Mouse (Mus musculus) hindbrain, postnatal 0 days (tissue): ENCODE results near the gene Gabra5. TPM values are rescaled to one million over a fixed set of nuclear protein-coding genes. Genes with fewer than 3 reads are reported as not detected.

ENCODE experiments used
- ATAC-seq: fragments of 200-750 bp; cut with Nextera tagmentation; 2 replicates; pipeline ENCODE4 v1.8.0; 2017; ENCODE audit warnings: mild to moderate bottlenecking, moderate TSS enrichment, moderate library complexity
- DNase-seq: peaks from one replicate; pipeline ENCODE4 v3.0.0-alpha.2; 2015; ENCODE audit warnings: low spot score
- H3K27ac ChIP-seq: fragments of 300-500 bp; sonication (generic); 2 replicates; pipeline ENCODE4 v1.5.1; 2014; ENCODE audit warnings: mild to moderate bottlenecking
- H3K27me3 ChIP-seq: fragments of 300-500 bp; sonication (generic); 2 replicates; pipeline ENCODE4 v1.6.1; 2014; ENCODE audit warnings: low read length, mixed read lengths; ENCODE audit not compliant: insufficient read depth
- H3K36me3 ChIP-seq: fragments of 300-500 bp; sonication (generic); 2 replicates; pipeline ENCODE4 v1.6.1; 2014; ENCODE audit warnings: low read length, mixed read lengths; ENCODE audit not compliant: insufficient read depth
- H3K4me1 ChIP-seq: fragments of 300-500 bp; sonication (generic); 2 replicates; pipeline ENCODE4 v1.6.1; 2014; ENCODE audit warnings: antibody characterized with exemption, low read length, mixed read lengths; ENCODE audit not compliant: insufficient read depth
- H3K4me2 ChIP-seq: fragments of 300-500 bp; sonication (generic); 2 replicates; pipeline ENCODE4 v1.6.1; 2014; ENCODE audit warnings: low read depth, mild to moderate bottlenecking, low read length, moderate library complexity, mixed read lengths
- H3K4me3 ChIP-seq: fragments of 300-500 bp; sonication (generic); 2 replicates; pipeline ENCODE4 v1.5.1; 2014; ENCODE audit warnings: low read length
- H3K9ac ChIP-seq: fragments of 300-500 bp; sonication (generic); replicated peaks from 2 replicates; pipeline ENCODE4 v1.6.1; 2014; ENCODE audit warnings: mild to moderate bottlenecking, low read length, moderate library complexity, mixed read lengths
- H3K9me3 ChIP-seq: fragments of 300-500 bp; sonication (generic); 2 replicates; pipeline ENCODE4 v1.6.1; 2016; ENCODE audit warnings: low read length, mixed read lengths
- CTCF ChIP-seq: IDR thresholded peaks from 2 replicates; pipeline ENCODE4 v1.5.1; 2016; ENCODE audit warnings: antibody characterized with exemption, control low read depth, low read depth
- WGBS: fragments of 180-500 bp; shearing (Covaris S2); extraction: QIAGEN DNeasy Blood & Tissue Kit; methylation state at CpG from one replicate; pipeline ENCODE4 v1.1.7; 2014; 5-methylcytosine and 5-hydroxymethylcytosine counted together
- polyA plus RNA-seq: library from polyadenylated mRNA; unstranded; fragments of >200 nt; fragmentation: Nextera tagmentation; extraction: Ambion mirVana; gene quantifications from 2 replicates; pipeline ENCODE4 v1.2.1, GENCODE M21; 2015
- total RNA-seq: library from RNA; depleted of rRNA; stranded (reverse); fragments of >200 nt; gene quantifications from 2 replicates; pipeline ENCODE4 v1.2.3, GENCODE M21; 2014

Gabra5 gene
- total and polyA plus RNA-seq, 2 experiments from 2014 or later = 83.5 to 86.7 TPM

DNA sequence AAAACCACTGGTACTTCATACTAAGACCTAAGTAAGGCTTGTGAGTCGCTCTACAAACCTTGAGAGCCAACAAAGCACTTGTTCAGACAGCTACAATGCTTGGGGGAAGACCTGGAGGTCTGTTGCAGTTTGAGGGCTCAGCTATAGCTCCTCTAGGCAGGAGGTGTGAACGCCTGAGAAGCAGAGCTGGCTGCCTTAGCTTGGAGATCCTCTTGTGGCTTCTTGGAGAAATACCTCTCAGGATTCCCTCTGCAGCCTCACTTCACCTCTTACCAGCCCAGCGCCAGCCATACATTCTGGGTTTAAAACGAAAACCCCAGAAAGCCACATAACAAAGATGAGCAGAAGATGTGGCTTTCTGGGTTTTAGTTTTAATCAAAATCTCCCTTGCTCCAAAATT, 119.8 kb downstream of the Gabra5 start:
- TF ChIP-seq CTCF = peak; percentile 59
- H3K9ac ChIP-seq = no peak overlapping the region
- ATAC-seq (no peak), DNase-seq (peak; percentile 48)
- H3K4me3 ChIP-seq = no peak overlapping the region
- H3K4me2 ChIP-seq = no peak overlapping the region
- no peaks in the 10 kb centered on the region for H3K27me3 ChIP-seq
- H3K27ac ChIP-seq = no peak overlapping the region
- H3K36me3 ChIP-seq = no peaks in the 10 kb centered on the region
- no peaks in the 10 kb centered on the region for H3K9me3 ChIP-seq
- H3K4me1 ChIP-seq = no peaks in the 10 kb centered on the region
- WGBS = 48% methylated on average over 4 of the region's 4 CpGs

DNA sequence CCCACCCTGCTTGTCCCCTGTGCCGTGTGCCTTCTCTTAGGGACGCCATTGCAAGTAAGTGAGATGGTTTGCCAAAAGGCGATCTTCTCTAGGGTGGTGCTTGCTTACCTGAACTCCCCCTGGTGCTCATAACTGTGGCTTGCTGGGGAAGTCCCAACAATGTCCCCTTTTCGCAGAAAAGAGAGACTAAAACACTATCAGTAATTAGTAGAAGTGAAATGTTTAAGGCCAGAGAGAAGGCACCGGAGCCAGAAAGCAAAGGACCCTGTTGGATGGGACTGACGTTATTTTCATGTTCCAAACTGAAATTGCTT, 122.6 kb downstream of the Gabra5 start:
- peak; percentile 56 for TF ChIP-seq CTCF
- peak overlapping the region; percentile 77 for H3K4me3 ChIP-seq
- H3K4me1 ChIP-seq = no peaks in the 10 kb centered on the region
- WGBS = 16% methylated on average over 6 of the region's 6 CpGs
- ATAC-seq (no peak), DNase-seq (no peak)
- H3K9ac ChIP-seq = peak overlapping the region; percentile 79
- H3K36me3 ChIP-seq = no peaks in the 10 kb centered on the region
- H3K27me3 ChIP-seq = no peaks in the 10 kb centered on the region
- peak overlapping the region; percentile 85 for H3K4me2 ChIP-seq
- no peak overlapping the region for H3K27ac ChIP-seq
- H3K9me3 ChIP-seq = no peaks in the 10 kb centered on the region

DNA sequence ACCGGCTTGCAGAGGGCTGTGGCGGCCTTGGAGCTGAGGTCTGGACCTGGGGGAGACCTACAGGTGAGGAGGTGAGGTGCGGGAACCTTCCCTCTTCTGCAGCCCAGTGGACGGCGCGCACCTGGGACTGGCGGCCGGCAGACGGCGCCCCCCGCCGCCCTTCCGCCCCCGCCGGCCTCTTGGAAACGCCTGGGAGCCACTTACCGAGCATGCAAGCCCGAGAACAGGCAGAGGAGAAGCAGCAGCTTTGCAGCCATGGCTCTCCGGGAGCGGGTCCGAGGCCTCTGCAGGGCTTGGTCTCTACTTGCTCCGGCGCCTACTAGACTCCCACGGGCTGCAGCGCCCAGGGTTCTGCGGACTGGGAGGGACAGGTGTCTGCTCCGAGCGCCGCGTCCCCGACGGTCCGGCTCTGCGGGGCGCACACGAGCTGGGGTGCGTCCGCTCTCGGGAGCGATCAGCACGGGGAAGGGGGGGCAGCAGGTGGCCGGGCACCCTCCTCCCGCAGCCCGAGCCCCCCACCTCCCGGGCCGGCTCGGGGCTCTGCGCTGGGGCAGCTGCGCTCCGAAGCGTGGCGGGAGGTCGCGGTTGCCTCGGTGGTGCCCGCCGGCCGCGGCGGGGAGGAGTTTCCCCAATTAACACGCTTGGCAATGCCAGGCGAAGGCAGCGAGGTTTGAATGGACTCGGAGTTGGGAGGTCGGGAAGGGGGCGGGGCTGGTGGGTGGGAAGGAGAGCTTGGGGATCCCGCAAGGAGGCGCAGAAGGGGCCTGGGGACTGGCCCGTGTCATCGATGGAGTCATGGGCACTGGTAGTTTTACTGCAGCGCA, 123.1 kb downstream of the Gabra5 start, which contains the start of gene Gabrg3:
Gene Gabrg3 (minus strand): TSS at position 672 of the 824 bp plus-strand sequence.
- H3K9me3 ChIP-seq = no peaks in the 10 kb centered on the region
- peak within 1 kb of the TSS; percentile 77 for H3K4me3 ChIP-seq
- peak within 1 kb of the TSS; percentile 85 for H3K4me2 ChIP-seq
- peak within 1 kb of the TSS; percentile 74 for H3K27ac ChIP-seq
- 0 out of 2 replicates have a peak, but pooled peaks have one; percentile 4 for TF ChIP-seq CTCF
- peak within 1 kb of the TSS; percentile 79 for H3K9ac ChIP-seq
- DNase-seq (peak; percentile 80), ATAC-seq (peak; percentile 93)
- under 1% methylated on average over 65 of the region's 71 CpGs for WGBS
- H3K4me1 ChIP-seq = no peaks in the 10 kb centered on the region
- no peaks in the 10 kb centered on the region for H3K27me3 ChIP-seq
- H3K36me3 ChIP-seq = no peaks in the 10 kb centered on the region

DNA sequence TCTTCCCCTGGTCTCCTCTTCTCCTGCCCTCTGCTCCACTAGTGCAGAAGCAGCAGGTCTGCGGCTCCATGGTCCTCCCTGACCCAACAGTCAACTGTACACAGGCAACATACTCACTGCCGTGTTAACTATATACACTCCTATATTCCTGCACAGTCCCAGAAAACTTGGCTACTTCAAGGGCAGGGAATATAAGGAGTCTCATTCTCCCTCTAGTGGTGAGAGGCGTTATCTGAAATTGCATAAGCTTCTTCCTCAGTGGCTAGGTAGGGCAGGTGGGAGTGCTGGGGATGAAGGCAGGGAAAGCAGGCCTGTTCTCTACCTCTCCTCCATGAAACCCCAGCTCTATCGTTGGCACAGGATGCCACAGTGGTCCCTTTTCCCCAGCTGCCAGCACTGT, 125.7 kb downstream of the Gabra5 start:
- Histone ChIP-seq H3K27me3 (no peaks in the 10 kb centered on the region), H3K4me3 (no peak overlapping the region), H3K36me3 (no peaks in the 10 kb centered on the region), H3K27ac (no peak overlapping the region), H3K9ac (no peak overlapping the region), H3K9me3 (no peaks in the 10 kb centered on the region), H3K4me2 (peak overlapping the region; percentile 16; the same call in 1 of the 2 replicates), H3K4me1 (no peaks in the 10 kb centered on the region)
- WGBS = 27% methylated on average over 4 of the region's 4 CpGs
- peak; percentile 66 for ATAC-seq
- peak; percentile 91 for TF ChIP-seq CTCF
- DNase-seq = peak; percentile 90

DNA sequence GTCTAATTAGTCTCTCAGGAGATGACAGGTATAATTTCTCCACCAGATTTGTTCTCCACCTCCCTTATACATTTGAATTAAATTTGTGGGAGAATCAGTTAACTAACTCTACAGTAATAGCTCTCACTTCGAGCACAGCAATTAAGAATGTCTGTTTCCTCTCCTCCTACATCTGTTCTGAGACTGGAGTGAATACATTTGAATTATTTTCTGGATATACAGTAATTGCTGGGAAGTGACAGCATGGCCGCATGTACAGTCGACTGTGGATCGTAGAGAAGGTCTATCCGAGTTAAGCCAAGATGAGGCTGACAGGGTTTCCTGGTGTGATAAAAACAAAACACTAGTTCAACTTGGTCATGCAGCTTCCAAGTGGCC, 143.9 kb downstream of the Gabra5 start:
- DNase-seq (no peak), ATAC-seq (no peak)
- WGBS = 85% methylated on average over 5 of the region's 5 CpGs
- Histone ChIP-seq H3K27ac (no peak overlapping the region), H3K9me3 (no peaks in the 10 kb centered on the region), H3K4me3 (no peak overlapping the region), H3K9ac (no peak overlapping the region), H3K4me2 (no peak overlapping the region), H3K36me3 (no peaks in the 10 kb centered on the region), H3K27me3 (no peaks in the 10 kb centered on the region), H3K4me1 (no peaks in the 10 kb centered on the region)
- TF ChIP-seq CTCF = no peak

DNA sequence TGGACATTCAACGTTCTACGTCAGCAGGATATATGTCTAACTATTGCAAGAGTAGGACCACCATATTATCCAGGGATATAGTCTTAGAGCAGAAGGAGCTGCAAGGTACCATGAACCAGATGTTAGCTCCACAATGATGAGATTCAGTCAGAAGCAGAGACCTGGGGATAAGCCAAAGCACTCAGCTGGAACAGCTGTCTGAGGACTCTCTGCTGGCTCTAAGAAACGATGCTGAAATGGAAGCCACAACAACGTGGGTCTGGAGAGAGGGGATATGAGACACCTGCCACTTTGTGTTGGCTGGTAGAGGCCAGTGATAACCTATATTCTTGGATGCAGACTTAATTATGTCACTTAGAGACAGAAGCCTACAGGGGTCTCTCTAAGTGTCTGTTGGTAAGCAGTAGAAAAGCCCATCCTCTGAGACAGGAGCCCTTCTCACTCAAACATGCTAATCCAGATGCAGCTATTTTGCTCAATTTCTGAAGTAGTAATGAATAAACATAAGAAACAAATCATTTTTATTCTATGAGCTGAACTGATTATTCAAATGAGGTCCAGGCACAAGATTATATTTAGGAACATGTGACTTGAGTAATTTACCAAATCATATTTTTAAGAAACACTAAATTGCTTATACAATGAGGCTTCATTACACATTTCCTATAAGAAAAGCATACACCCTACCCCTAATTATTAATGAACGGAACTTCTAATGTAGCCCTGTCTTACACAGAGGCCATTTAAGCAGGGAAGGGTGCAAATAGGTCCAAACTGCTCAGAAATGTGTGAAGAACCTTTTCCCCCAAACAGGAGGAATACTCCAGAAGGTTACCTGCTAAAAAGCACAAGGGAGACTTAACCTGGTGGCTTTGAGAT, 144.5 kb downstream of the Gabra5 start:
- H3K4me2 ChIP-seq = no peak overlapping the region
- H3K27me3 ChIP-seq = no peaks in the 10 kb centered on the region
- no peak for TF ChIP-seq CTCF
- 70% methylated on average over 5 of the region's 5 CpGs for WGBS
- no peaks in the 10 kb centered on the region for H3K4me1 ChIP-seq
- no peak for DNase-seq
- no peak overlapping the region for H3K9ac ChIP-seq
- no peak for ATAC-seq
- H3K27ac ChIP-seq = no peak overlapping the region
- no peak overlapping the region for H3K4me3 ChIP-seq
- H3K9me3 ChIP-seq = no peaks in the 10 kb centered on the region
- no peaks in the 10 kb centered on the region for H3K36me3 ChIP-seq
